Mouse (Mus musculus): ENCODE measurements around the gene Homer3. TPM values are rescaled to one million over a fixed set of nuclear protein-coding genes. Genes with fewer than 3 reads are reported as not detected.

Gene Homer3
- total RNA-seq (2021): 10 to 100 TPM in 1 of 2 experiments, 1 to 10 TPM in 1; 8.5 to 10.5 TPM

DNA sequence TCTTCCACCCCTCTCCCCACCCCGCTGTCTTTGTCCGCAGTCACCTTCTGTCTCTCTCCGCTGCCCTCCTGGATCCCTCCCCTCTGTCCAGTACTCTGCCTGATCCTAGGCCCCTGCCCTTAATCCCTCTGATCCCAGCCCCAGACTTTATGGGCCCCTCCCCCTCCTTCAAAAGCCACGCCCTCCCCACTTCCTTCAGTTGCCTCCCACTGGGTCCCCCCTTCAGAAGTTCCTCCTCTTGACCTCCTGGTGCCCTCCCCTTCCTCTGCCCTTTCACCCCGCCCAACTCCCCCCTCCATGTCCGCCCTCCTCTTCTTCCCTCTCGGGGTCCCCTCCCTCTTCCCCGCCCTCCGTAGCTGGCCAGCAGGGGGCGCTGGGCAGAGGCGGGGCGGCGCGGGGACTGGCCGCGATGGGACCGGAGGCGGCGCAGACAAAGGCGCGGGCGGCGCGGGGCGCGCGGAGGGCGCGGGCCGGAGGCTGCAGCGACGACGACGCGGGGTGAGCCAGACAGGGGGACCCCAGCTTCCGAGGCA lies at the start of gene Homer3:
Gene Homer3, plus strand, starts transcription at position 225 of the 533 bp plus-strand sequence.
- intact Hi-C loops (cut with DNase I): no loop called here
- peak; percentile 93 to 94 for DNase-seq

DNA sequence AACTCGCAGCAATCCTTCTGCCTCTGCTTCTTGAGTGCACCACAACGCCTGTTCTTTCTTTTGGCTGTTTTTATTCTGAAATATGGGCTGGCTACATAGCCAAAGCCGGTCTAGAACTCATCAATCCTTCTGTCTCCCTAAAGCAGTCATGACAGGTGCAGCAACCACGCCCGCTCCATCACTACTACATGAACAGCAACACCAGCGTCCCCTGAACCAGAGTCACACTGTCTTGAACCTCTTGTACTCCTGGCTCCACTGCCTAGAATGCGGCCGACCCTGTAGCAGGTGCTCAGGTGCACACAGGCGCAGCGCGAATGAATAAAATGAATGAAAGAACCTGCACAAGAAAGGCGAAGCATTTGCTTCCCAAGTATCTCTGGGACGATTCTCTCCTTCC lies 49.0 kb upstream of the Homer3 start:
- intact Hi-C loops (cut with DNase I): no loop called here
- DNase-seq: no peak

DNA sequence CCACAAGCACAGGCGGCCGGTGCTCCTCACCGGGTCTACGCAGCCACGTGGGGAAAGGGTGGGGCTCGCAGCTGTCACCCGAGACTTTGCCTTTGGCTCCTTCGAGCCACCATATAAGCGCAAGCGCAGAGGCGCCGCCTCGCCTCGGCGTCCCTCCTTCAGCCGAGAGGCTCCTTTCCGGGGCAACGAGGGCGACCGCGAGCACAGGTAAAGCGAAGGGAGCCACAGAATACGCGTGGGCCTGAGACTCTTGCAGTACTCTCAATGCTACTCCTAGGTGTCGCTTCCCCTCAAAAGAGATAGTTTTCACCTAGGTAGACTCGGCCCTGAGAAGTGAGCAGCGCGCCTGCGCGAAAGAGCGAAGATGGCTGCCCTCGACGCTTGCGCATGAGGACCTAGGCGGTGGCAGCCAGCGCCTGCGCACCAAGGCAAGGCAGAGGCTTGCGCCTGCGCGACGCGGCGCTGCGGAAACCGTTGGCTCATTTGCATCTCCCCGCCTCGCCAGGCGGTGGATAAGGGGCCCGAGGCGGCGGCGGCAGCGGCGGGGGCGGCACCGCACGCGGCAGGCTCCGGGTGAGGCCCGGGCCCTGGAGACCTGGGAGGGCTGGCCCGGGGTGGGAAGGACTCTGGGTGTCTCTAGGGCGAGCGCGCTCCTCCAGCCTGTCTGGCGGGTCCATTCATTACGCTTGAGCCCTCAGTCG lies 48.4 kb upstream of the Homer3 start, which contains the start of the genes Sugp2 and Armc6:
Gene Sugp2, plus strand, starts transcription at position 147 of the 701 bp plus-strand sequence.
Gene Armc6, minus strand, starts transcription at position 387 of the 701 bp plus-strand sequence.
- intact Hi-C loops (cut with DNase I): no loop called here
- peak; percentile 92 to 98 for DNase-seq

DNA sequence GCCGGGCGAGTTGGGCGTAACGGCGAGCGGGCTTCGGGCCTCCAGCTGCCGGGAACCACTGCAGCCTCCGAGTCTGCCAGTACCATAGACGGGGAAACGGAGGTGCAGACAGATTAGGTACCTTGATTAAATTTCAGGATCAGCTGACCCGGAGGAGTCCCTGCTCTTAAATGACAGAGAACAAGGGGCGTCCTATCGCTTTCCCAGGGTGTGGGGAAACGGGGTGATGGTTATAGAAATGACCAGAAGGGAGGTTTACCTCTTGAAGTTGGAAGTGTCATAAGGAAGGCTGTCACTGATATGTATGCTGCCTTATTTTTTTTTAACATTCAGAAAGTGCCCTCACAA lies 47.9 kb upstream of the Homer3 start:
- no peak for DNase-seq
- intact Hi-C loops (cut with DNase I): no loop called here

DNA sequence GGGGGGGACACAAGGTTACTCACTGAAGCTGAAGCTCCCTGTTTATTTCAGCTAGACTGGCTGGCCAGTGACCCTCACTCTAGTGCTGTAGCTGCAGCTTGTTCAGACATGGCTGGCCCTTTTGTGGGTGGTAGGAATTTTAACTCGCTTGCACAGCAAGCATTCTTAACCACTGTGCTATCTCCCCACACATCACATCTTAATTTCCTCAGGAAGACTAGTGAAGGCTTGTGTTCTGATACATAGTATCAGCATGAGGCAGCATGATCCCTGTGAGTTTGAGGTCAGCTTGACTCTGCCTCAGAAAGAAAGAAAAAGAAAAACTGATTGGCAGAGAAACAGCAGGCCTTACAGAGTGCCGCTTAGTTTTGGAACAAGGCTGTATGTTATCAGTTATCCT lies 44.8 kb upstream of the Homer3 start:
- DNase-seq: no peak
- intact Hi-C loops (cut with DNase I): no loop called here

DNA sequence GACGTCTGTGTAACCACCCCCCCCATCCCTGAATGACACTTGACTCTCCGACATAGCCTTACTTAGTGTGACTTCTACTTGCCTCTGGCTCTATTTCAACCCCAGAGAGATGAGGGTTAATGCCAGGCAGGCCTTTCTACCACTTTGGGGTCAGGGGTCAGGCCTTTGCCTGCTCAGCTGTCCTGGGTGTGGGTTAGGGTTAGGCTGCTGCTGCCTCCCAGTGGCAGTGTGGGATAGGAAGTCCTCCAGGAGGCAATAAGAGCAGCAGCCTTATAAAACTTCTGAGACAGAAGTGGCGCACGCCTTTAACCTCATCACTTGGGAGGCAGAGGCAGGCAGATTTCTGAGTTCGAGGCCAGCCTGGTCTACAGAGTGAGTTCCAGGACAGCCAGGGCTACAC lies 42.0 kb upstream of the Homer3 start:
- DNase-seq: no peak
- intact Hi-C loops (cut with DNase I): no loop called here

DNA sequence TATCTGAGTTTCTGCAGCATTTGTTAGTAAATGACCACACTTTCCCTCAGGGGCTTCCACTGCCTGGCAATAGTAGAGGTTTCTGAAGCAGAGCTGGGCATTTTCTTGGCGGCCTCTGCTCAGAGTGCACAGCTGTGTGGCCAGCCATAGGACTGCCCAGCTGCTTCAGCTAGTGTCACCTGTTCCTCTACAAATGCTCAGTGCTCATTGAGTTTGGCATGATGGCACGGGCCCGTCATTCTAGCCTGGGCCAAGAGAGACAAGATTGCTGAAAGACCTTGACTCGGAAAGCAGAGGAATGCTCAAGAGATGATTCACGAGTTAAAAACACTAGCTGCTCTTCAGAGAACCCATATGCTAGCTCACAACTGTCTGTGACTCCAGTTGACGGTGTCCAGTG lies 36.0 kb upstream of the Homer3 start:
- intact Hi-C loops (cut with DNase I): no loop called here
- DNase-seq: no peak

DNA sequence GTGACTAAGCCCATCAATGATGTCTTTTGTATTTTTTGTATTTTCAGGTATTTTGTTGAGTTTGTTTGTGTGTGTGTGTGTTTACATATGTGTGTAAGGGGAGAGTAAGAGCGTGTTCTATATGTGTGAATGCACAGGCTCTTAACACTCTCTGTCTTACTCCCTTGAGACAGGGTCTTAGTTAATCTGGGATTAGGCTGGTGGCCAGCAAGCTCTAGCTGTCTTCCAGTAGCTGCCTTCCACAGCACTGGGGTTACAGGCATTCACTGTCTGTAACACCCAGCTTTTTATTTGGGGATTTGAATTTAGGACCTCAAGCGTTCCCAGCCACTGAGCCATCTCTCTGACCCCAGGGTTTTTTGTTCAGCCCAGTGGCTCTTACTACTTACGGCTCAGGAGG lies 34.8 kb upstream of the Homer3 start:
- DNase-seq: no peak
- intact Hi-C loops (cut with DNase I): no loop called here

DNA sequence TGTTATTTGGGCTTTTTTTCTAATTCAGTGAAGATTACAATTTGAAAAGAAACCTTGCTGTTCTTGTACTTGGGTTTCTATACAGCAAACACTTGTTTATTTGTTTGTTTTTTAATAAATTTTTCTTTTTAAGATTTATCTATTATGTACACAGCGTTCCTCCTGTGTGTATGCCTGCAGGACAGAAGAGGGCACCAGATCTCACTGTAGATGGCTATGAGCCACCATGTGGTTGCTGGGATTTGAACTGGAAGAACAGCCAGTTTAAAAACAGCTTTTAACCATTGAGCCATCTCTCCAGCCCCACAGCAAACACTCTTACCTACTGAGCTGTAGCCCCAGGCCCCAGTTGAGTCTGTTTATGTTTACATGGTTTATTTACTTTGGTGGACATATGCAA lies 28.0 kb upstream of the Homer3 start:
- intact Hi-C loops (cut with DNase I): no loop called here
- DNase-seq: no peak

DNA sequence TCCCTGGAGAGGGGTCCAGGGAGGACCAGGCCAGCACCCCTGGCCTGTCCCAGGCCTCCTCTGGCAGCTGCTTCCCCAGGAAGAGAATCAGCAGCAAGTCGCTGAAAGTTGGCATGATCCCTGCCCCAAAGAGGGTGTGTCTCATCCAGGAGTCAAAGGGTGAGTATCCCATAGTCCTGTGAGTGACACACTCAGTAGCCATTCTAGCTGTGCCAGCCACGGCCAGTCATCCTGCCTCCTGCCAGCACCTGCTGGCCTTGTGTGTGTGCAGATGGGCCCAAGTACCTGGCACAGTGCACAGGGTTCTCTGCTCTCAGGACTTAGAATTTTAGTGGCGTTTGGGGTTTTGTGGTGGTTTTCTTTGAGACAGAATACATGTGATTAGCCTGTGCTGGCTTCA lies 25.2 kb upstream of the Homer3 start:
- intact Hi-C loops (cut with DNase I): no loop called here
- DNase-seq: no peak

DNA sequence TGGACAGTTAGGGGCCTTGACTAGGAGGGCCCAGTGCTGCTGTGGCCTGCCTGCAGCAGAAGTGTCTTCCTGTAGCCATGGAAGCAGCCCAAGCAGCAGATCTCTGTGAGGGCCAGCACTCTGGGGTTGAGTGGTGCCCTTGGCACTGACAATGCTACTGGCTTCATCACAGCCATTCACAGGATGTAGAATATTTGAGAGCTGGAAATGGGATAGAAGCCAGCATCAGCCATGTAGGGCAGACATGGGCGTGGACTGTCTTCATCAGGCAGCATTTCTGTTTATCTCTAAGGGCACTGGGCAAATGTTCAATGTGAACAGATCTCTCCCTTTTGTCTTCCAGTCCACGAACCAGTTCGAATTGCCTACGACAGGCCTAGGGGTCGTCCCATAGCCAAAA lies 24.0 kb upstream of the Homer3 start:
- DNase-seq: no peak
- intact Hi-C loops (cut with DNase I): no loop called here

DNA sequence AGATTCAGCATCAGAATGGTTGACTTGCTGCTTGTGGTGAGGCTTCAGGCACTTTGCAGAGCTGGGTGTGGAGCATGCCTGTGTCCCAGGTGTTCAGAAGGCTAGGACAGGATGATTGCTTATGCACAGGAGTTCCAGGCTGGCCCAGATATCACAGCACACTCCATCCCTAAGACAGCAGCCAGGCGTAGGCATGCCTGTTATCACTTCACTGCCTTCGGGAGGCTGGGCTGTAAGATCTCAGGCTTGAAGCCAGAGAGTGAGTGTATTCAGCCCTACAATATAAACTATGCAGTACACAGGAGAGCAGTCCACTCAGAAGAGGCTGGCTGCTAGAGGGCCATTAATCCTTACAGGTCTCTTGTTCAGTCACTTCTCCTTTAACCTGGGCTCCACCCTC lies 23.6 kb upstream of the Homer3 start:
- DNase-seq: no peak
- intact Hi-C loops (cut with DNase I): no loop called here

DNA sequence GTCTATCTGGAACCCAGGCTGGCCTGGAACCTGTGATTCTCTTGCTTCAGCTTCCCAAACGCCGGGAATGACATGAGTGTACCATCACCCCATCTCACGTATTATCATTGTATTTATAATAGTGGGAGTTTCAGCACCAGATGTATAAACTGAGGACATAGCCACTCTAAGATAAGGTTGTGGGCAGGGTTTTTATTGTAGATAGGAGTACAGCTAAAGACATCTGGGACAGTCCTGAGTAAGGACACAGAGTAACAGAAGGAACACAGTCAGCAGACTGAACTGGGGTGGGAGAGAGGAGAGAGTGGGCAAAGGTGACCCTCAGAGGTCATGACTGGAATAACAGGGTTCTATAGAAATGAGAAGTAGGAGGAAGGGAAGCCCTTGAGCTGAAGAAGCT lies 15.0 kb upstream of the Homer3 start:
- intact Hi-C loops (cut with DNase I): no loop called here

DNA sequence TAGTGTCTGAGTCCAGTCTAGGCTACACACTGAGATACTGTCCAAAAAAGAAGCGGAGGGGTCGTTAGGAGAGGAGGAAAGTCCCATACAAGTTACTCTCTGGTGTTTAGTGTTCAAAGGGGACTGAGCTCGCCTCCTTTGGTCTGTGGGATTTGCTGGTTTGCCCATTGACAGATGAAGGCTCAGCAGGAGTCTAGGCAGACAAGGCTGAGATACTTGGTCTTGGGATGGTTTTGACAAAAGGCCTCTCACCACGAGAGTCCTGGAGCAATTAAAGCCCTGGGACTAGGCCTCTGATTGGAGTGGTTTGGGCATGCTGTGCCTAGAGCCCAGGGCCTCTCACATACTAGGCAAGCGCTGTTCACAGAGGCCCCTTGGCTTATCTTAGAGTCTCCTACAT lies 14.3 kb upstream of the Homer3 start:
- no peak for DNase-seq
- intact Hi-C loops (cut with DNase I): no loop called here

More for the DNA sequence above, 15.0 kb upstream of the Homer3 start:
- no peak for DNase-seq

DNA sequence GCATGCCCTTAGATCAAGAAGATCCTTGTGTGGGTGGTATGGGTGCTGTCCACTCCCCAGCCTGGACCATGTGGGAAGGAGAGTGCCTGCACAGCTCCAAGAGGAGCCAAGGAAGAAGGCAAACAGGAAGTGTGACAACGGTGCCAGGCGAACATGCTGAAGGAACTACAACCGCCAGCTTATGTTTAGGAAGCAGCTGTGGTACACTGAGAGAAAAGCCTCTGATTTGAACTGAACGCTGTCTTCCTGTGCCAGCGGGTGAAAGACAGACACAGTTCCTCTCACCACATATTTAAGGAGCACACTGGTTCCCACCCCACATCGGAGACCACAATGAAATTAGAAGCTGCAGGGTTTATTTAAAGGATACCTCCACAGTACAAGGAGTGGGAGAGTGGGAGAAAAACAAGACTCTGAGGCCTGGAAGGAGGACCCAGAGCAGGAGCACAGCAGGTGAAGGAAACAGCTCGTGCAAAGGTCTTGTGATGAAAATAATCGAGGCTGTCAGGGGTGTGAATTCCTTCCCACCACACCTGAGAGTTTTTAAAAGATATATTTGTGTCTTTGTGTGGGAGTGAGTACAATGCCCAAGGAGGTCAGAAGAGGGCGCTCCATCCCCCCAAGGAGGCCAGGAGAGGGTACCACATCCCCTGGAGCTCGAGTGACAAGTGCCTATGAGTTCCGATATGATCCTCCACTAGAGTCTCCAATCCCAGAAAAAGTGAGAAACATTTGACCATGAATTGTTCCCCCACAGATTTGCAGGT lies 13.6 kb upstream of the Homer3 start:
- DNase-seq: peak in 1 of 2 experiments; percentile 46
- intact Hi-C loops (cut with DNase I): no loop called here

DNA sequence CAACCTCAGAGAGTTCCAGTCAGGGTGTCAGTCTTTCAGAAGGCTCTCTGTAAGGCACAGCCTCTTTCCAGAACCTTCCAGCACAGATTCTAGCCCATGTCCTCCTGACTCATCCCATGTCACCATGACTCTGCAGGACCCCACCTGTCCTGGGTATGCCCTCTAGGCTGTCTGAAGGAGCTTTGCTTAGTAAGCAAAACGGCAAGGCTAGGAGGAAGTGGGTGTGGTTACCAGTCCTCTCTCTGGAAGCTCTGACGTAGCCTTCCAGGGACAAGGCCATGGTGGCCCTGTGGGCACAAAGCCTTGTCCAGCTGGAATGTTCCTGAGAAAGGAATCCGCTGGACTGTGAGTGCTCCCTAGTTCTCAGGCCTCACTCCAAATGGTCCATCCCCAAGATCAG lies 9.7 kb upstream of the Homer3 start:
- DNase-seq: peak in 1 of 2 experiments; percentile 34
- intact Hi-C loops (cut with DNase I): no loop called here

DNA sequence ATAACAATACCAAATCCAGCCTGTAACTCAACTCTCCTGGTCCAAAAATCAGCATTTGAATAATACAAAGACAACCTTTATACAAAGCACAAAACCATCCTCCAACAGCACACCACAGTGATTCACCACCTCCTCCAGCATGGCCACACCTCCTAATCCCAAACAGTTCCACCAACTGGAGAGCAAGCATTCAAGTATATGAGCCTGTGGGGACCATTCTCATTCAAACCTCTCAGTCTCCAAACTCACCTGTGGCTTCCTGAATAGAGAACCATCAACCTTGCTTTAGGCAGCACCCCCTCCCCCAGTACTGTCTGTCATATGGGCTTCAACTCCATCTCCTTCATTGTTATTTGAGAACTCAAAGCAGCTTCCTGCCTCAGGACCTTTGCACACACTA lies 8.3 kb upstream of the Homer3 start:
- intact Hi-C loops (cut with DNase I): no loop called here
- DNase-seq: no peak

DNA sequence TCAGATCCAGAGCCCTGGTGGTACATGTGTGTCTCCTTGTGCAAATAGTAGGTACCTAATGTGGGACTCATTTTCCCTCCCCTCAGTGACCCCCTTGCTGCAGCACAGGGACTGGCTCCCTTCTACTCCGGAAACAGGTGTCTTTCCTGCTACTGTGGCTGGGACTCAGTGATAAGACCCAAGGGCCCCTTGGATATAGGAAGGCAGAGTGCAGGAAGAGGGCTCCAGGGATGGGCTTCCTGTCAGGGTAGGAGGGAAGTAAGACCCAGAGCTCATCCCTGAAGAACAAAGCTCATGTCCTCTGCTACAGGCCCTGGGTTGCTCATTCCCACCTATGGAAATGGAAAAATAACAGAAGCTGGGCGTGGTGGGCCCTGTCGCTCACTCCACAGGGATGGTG lies 6.2 kb upstream of the Homer3 start:
- DNase-seq: peak in 1 of 2 experiments; percentile 31
- intact Hi-C loops (cut with DNase I): no loop called here

DNA sequence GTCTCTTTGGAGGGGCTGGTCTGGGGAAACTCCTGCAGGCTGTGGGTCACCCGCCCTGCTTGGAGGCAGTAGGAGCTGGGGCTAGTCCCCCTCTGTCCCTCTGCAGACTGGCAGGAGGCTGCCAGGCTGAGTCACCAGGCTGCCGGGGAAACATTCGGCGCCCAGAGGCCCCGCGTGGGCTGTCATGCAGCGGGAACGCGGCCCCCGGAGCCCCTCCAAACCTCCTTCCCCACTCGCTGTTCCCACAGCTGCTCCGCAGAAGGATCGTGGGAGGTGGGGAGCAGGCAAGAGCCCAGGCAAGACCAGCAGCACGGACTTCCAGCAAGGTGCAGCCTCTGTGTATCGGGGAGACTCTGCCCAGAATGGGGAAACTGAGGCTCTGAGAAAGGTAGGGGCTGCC lies 4.5 kb upstream of the Homer3 start:
- intact Hi-C loops (cut with DNase I): no loop called here
- no peak for DNase-seq

DNA sequence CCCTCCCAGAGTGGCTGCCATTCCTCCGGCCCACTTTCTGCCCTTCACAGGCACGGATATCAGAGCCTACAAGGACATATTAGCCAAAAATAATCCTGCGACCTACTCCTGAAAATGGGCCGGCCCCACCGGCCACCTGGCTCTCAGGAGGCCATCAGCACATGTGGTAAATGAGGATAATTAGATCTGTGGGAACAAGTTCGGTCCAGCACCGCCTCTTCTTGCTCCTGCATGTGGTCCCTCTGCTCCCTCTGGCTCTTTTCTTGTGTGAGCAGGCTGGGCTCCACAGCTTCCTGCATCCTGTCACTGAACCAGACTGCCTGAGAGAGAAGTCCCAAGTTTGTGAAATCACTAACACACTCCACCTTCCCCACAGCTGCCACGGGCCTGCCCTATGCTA lies 3.4 kb upstream of the Homer3 start:
- DNase-seq: no peak
- intact Hi-C loops (cut with DNase I): no loop called here

DNA sequence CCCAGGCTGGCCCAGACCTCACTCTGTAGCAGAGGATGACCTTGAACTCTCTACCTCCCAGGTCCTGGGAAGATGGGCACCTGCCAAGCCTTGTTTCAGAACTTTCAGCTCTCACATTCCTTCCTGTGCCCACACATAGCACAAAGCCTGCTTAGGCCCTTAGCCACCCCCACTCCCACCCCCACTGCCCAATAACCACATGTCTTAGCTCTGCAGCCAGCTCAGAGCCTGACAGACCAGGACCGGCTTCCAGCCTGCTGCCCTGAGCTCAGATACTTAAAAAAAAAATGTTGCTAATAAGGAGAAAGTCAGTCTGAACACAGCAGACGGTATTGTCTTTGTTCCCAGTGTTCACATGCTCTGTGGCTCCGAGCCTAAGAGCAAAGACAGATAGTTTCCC lies 1.6 kb upstream of the Homer3 start:
- DNase-seq: no peak
- intact Hi-C loops (cut with DNase I): no loop called here

Measured in heart, postnatal 36 days (tissue).